Mouse (Mus musculus): ENCODE data around the gene Rdx.
A peak's percentile ranks its signal among the peaks of the same experiment; 100 is the strongest.
"Not testable (repeated sequence)": the region's sequence is repeated elsewhere in the genome, so short reads cannot be mapped to it uniquely, and the experiment has no call there.

Rdx gene

GRCm38 (mm10) chr9:52052221-52052620 is 5.2 kb downstream of the Rdx start:
- no peak for DNase-seq (ENCODE audit: inconsistent ontology term)

GRCm38 (mm10) chr9:52055313-52055712 is 8.3 kb downstream of the Rdx start:
- DNase-seq (ENCODE audit: inconsistent ontology term): no peak

GRCm38 (mm10) chr9:52059788-52060187 is 12.8 kb downstream of the Rdx start:
- DNase-seq (ENCODE audit: inconsistent ontology term): no peak

GRCm38 (mm10) chr9:52070052-52070451 is 23.1 kb downstream of the Rdx start:
- DNase-seq (ENCODE audit: inconsistent ontology term): no peak

DNA sequence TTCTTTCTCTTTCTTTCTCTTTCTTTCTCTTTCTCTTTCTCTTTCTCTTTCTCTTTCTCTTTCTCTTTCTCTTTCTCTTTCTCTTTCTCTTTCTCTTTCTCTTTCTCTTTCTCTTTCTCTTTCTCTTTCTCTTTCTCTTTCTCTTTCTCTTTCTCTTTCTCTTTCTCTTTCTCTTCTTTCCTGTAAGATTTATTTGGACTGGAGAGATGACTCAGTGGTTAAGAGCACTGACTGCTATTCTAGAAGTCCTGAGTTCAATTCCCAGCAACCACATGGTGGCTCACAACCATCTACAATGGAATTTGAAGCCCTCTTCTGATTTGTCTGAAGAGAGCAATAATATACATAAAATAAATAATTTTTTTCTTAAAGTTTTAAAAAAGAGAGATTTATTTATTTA is 24.4 kb downstream of the Rdx start:
- DNase-seq (ENCODE audit: inconsistent ontology term): not testable (repeated sequence)

DNA sequence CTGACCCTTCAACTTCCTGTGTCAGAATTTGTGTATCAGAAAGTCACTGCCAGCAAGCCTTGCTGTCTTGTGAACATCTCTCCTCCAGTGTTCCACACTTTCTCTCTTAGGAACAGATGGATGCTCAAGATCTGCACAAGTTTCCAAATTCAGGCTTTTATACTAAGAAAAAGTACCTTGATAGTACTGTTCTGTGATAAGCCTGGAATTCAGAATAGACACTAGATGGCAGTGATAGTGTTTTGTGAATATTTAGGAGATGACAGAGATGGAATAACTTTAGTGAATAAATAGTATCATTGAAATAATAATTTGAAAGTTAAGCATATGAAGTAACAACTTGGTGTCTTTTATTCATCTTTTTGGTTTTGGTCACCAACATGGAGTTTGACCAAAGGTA is 25.2 kb downstream of the Rdx start:
- no peak for DNase-seq (ENCODE audit: inconsistent ontology term)

GRCm38 (mm10) chr9:52076089-52076488 is 29.1 kb downstream of the Rdx start:
- no peak for DNase-seq (ENCODE audit: inconsistent ontology term)

DNA sequence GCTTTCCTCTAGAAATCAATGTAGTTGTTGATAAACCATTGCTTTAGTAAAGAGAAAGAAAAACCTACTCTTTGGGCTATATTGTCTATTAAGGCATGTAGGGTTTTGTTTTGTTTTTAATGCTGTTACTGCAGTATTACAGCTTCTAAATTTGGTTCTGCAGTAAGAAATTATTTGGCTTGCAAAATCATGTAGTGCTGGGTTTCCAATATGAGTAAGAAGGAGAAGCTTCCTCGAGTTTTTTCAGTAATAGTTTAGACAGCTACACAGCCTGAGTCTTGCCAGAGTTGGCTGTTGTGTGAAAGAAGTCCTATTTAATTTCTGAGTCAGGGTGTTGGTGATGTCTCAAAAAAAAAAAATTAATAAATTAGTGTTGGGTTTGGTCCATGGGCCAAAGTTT is 30.7 kb downstream of the Rdx start:
- DNase-seq (ENCODE audit: inconsistent ontology term): no peak

GRCm38 (mm10) chr9:52081979-52082378 is 35.0 kb downstream of the Rdx start:
- no peak for DNase-seq (ENCODE audit: inconsistent ontology term)

DNA sequence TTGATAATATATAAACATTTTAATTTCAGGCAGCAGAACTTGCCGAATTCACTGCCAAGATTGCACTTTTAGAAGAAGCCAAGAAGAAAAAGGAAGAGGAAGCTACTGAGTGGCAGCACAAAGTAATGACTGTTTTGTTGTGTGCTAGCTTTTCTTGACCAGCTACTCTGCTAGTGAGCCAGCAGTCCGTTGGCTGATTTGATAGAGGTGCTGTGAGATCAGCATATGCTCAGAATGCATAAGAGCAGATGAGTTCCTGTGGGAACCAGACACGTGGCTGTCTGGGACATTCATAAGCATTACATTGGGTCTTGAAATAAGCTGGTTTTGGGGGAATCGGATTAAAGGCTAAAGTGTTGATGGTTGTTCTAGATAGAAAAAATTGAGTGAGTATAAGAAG is 35.4 kb downstream of the Rdx start:
- no peak for DNase-seq (ENCODE audit: inconsistent ontology term)

- DNase-seq (ENCODE audit: inconsistent ontology term): no peak
Observed at GRCm38 (mm10) chr9:52091752-52092151, 44.8 kb downstream of the Rdx start.

GRCm38 (mm10) chr9:52092311-52092710 is 45.3 kb downstream of the Rdx start:
- no peak for DNase-seq (ENCODE audit: inconsistent ontology term)

DNA sequence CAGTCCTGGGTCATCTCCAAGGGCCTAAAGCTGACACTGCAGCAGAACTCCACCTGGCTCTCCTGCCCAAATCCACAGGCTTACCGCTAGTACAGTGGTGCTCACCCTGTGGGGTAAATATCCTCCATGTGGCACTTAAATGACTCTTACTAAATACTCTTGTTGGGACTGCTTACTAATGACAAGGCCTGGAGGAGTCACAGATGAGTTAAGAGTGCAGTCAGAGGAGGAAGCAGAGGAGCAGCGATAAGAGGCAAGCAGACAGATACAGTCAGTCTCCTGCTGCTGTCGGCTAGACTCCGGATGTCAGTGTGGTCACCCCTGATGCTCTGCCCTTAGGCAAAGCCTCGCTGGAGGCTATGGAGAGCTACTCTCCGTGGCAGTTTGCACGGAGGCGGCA is 46.1 kb downstream of the Rdx start:
- no peak for DNase-seq (ENCODE audit: inconsistent ontology term)

GRCm38 (mm10) chr9:52094016-52094415 is 47.0 kb downstream of the Rdx start:
- no peak for DNase-seq (ENCODE audit: inconsistent ontology term)

- no peak for DNase-seq (ENCODE audit: inconsistent ontology term)
Observed at GRCm38 (mm10) chr9:52094471-52094980, 47.6 kb downstream of the Rdx start.

GRCm38 (mm10) chr9:52095666-52096065 is 48.7 kb downstream of the Rdx start:
- DNase-seq (ENCODE audit: inconsistent ontology term): no peak

- DNase-seq (ENCODE audit: inconsistent ontology term): no peak
Observed at GRCm38 (mm10) chr9:52097386-52097785, 50.4 kb downstream of the Rdx start.

DNA sequence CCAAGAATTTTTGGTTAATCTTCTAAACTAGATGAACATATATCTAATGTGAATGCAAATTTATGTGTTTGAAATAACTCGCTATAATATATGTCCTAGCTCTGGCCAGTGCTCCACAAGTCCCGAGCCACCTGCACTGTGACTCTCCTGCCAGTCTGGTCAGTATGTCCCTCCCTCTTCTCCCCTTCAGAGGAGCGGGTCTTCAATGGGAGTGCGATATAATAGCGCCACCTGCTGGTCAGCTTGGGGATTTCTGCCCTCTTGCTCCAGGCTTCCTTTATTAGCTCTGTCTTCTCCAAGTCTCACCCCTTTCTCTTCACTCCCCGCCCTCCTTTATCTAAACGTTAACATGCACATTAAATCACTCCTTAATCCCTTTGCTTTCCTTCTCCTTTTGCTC is 51.6 kb downstream of the Rdx start:
- peak; percentile 72 for DNase-seq (ENCODE audit: inconsistent ontology term)

DNA sequence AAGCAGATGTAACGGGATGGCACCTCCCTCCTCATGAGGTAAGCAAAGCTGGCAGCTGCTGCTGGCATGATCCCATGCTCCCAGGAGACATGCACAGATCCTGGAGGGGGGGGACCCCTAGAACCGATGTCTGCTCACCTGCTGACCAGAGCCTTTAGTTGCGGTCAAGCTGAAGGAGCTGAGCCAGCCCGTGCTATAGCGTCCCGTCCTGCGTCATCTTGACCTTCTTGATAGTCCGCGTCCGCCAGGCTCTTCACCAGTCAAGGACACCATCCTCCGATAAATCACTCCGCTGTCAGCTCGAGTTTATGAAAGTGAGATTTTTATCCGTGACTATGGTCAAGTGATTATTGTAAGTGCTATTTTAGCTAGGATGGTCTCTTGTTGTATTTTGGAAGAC is 53.5 kb downstream of the Rdx start:
- no peak for DNase-seq (ENCODE audit: inconsistent ontology term)

DNA sequence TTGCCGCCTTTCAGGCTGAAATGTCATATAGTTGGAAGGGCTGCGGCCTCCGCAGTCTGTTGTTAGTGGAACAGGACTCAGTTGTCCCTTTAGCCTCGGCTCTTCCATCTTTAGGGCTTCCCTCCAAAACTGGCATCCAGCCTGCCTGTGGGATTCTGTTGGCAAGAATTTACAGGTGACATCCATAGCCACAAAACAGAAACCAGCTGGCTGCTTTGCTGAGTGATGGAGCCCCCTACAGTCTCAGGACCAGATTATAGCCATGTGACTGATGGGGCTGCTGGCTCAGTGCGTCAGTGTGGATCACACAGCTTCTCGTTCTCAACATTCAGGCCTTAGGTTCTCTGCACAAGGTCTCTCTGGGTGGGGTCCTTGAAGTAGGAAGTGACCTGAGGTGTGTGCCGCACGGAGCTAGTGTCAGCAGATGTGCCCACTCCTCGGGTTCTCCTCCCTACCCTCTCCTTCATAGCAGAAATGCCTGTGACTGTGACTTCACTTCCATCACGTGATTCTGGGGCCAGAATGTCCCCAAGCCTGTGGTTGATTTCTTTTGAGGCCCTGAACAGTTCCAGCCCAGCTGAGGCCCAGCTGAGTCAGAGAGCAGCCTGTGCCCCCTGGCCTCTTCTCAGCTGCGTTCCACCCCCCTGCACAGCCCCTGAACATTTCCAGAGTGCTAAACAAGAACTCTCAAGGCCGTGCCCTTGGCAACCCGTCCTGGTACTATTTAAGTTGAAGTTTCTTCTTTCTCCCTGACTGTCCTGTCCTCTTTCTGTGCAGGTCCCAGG is 55.3 kb downstream of the Rdx start:
- DNase-seq (ENCODE audit: inconsistent ontology term): peak; percentile 11

DNA sequence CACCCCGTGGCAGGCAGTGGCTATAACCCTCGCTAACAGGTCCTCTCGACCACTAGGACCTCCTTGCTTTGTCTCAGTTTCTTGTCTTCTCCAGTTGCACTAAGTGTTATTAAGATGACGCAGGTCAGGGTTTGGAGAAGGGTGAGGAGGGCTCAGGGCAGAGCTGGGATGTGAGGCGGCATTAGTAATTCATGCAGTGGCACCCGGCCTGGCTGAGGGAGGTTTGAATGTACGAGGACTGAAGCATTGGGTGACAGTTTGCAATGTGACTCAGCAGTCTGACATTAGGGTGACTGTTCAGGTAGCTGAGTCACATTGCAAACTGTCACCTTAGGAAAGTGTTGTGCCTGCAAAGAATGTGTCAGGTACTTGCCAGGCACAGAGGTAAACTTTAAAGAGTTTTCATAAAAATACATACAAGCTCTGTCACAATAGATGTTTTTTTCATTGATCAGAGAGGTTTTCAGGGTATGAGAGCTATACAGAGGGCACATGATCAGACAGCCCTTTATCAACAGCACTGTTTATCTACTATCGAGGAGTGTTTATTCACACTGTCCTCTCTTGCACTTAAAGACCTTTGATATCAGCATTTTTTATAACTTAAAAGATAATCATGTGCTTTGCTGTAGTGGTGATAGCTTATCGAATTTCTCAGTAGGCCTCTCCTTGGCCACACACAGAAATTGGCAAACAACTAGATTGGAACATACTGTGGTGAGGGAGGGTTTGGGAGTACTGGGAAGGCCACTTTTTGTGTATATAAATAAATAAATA is 56.7 kb downstream of the Rdx start:
- DNase-seq (ENCODE audit: inconsistent ontology term): no peak

GRCm38 (mm10) chr9:52104225-52104615 is 57.2 kb downstream of the Rdx start:
- no peak for DNase-seq (ENCODE audit: inconsistent ontology term)

GRCm38 (mm10) chr9:52105423-52105822 is 58.5 kb downstream of the Rdx start:
- DNase-seq (ENCODE audit: inconsistent ontology term): peak; percentile 81

Measured in Muller cell, postnatal 12 days (primary cell).